Mouse (Mus musculus): ENCODE data around the gene Tinagl1.
A peak's percentile ranks its signal among the peaks of the same experiment; 100 is the strongest.

Tinagl1 gene

GRCm38 (mm10) chr4:130177536-130177935, 2.6 kb upstream of the Tinagl1 start:
- DNase-seq (ENCODE audit: low read depth): no peak

GRCm38 (mm10) chr4:130177087-130177486, 2.2 kb upstream of the Tinagl1 start:
- DNase-seq (ENCODE audit: low read depth): no peak

GRCm38 (mm10) chr4:130176156-130176720, 1.3 kb upstream of the Tinagl1 start:
- peak; percentile 33 for DNase-seq (ENCODE audit: low read depth)

- peak; percentile 53 for DNase-seq (ENCODE audit: low read depth)
Observed at GRCm38 (mm10) chr4:130174335-130175031, 439 bp downstream of the Tinagl1 start.

GRCm38 (mm10) chr4:130173911-130174311, 1.0 kb downstream of the Tinagl1 start:
- no peak for DNase-seq (ENCODE audit: low read depth)

GRCm38 (mm10) chr4:130173060-130173822, 1.7 kb downstream of the Tinagl1 start:
- DNase-seq (ENCODE audit: low read depth): no peak

- DNase-seq (ENCODE audit: low read depth): no peak
Observed at GRCm38 (mm10) chr4:130171951-130172765, 2.8 kb downstream of the Tinagl1 start.

- DNase-seq (ENCODE audit: low read depth): no peak
Observed at GRCm38 (mm10) chr4:130170362-130170761, 4.6 kb downstream of the Tinagl1 start.

GRCm38 (mm10) chr4:130169411-130169971, 5.4 kb downstream of the Tinagl1 start:
- no peak for DNase-seq (ENCODE audit: low read depth)

- no peak for DNase-seq (ENCODE audit: low read depth)
Observed at GRCm38 (mm10) chr4:130168280-130169183, 6.4 kb downstream of the Tinagl1 start.

GRCm38 (mm10) chr4:130167814-130168213, 7.1 kb downstream of the Tinagl1 start:
- no peak for DNase-seq (ENCODE audit: low read depth)

- no peak for DNase-seq (ENCODE audit: low read depth)
Observed at GRCm38 (mm10) chr4:130167321-130167720, 7.6 kb downstream of the Tinagl1 start.

GRCm38 (mm10) chr4:130166592-130166991, 8.3 kb downstream of the Tinagl1 start:
- no peak for DNase-seq (ENCODE audit: low read depth)

GRCm38 (mm10) chr4:130166061-130166460, 8.9 kb downstream of the Tinagl1 start:
- no peak for DNase-seq (ENCODE audit: low read depth)

- DNase-seq (ENCODE audit: low read depth): no peak
Observed at GRCm38 (mm10) chr4:130164121-130164520, 10.8 kb downstream of the Tinagl1 start.

GRCm38 (mm10) chr4:130163391-130163861, 11.5 kb downstream of the Tinagl1 start:
- no peak for DNase-seq (ENCODE audit: low read depth)

GRCm38 (mm10) chr4:130161349-130161748, 13.6 kb downstream of the Tinagl1 start:
- DNase-seq (ENCODE audit: low read depth): no peak

- DNase-seq (ENCODE audit: low read depth): no peak
Observed at GRCm38 (mm10) chr4:130156812-130157371, 18.0 kb downstream of the Tinagl1 start.

- no peak for DNase-seq (ENCODE audit: low read depth)
Observed at GRCm38 (mm10) chr4:130154250-130154649, 20.7 kb downstream of the Tinagl1 start.

- DNase-seq (ENCODE audit: low read depth): no peak
Observed at GRCm38 (mm10) chr4:130148405-130148804, 26.5 kb downstream of the Tinagl1 start.

Data from induced T-regulatory cell, adult 2 months (primary cell).